Mouse (Mus musculus) spleen, adult 18-20 months (tissue): ENCODE measurements around the gene Serpina9.

Experiments
- DNase-seq, 2 experiments: peaks; one replicate each; pipeline ENCODE4 v3.0.0; 2022; ENCODE audit warnings: mixed read lengths in 2 of 2

Serpina9 gene

DNA sequence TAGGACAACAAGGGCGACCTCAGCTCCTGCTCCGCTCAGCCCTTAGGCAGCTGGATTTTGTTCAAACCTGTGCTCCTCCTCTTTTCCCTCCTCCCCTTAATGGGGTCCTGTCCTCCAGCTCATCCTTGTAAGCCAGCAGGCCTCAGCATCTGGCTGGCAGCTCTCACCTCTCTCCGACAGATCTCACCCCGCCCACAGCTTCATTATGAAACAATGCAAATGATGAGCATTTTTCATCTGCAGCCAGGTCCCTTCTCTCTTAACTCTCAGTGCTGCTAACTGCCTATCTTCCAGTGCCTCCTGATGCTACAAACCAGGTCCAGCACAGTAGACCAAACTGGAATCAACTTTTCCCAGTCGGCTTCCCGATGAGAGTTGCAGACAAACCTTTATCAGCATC, at the start of gene Serpina9:
Serpina9 (minus strand) TSS at position 136 of the 400 bp plus-strand sequence.
- no peak for DNase-seq

DNA sequence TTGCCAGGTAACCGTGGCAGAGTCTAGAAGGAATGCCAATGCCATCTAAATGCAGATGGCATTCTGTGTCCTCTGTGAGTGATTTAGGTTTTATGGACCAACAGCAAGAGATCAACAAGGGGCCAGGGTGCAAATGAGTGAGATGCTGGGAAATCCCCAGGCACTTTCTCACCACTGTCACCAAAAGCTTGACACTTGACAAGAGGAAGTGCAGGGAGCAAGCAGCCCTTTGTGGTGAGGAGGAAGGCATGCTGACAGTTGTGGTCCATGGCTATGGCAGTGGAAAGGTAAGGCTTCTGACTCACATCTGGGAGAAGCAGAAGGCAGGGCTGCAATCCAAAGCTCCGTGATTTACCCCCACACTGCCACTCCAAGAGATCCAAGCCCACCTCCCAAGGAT, 48.3 kb upstream of the Serpina9 start:
- DNase-seq = peak in 1 of 2 experiments; percentile 12

DNA sequence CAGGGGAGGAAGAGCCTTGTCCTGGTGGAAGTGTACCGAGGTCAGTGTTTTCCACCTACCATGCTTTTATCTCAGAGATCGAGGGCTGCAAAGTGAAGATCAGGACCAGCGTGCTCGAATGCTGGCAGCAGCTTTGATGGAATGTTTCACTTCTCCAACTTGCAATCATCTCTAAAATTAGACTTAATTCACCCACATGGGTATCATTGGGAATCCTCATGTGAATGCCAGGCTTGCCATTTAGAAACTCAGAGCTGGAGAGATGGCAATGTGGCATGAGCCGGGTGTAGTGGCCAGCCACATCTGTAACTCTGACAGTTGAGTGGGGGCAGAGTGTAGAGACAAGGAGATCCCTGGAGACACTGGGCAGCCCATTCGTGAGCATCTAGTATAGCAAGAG, 46.6 kb upstream of the Serpina9 start:
- no peak for DNase-seq

DNA sequence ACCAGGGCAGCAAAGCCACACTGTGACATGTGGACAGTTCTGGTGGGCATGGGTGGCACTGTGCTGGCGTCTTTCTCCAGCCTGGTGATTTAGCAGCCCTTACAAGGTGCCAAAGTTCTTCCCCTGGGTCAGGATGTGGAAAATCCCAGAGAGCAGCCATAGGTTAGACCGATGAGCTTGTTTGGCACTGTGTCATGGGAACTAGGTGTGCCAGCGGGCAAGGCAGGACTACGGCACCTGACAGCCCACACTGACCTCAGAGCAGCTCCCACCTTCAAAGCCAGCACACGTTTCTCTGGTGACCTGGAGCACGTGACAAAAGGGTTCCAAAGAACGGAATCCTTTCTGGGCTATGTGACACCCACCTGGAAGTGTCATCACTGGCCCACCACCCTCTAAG, 44.0 kb upstream of the Serpina9 start:
- no peak for DNase-seq

DNA sequence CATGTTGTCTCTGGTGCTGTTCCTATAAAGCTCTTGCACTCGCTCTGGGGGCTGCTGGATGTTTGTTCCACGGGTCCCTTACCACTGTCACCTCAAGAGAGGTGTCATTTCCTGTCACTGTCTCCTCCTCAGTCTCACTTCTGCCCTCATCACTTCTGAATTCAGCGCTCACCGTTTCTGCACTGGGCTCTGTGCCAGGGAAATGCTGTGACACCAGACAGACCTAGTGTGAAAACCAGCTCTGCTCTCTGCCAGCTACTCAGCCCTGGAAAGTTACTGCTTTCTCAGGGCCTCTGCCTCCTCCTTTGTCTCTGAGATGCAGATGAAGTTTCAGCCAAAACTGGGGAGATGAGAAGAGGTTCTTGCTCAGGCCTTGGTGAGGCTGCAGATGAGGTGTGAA, 43.5 kb upstream of the Serpina9 start:
- peak; percentile 35 to 54 for DNase-seq

DNA sequence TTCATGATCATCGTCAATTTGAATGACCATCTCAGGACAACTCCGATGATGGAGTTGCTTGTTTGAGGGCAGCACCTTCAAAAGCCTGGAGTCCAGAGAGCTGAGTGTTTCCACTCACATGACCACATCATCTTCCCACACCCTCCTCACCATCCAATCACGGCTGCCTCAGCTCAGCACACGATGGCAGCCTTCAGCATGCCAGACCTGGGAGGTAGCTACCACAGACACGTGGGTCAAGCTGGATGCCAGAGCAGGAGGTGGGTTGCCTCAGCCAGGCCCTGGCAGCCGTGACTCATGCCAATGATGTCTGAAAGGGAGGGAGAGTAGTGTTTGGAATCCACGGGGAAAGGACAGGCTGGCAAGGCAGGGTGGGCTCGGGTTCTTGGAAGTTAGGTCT, 42.2 kb upstream of the Serpina9 start:
- DNase-seq = no peak

DNA sequence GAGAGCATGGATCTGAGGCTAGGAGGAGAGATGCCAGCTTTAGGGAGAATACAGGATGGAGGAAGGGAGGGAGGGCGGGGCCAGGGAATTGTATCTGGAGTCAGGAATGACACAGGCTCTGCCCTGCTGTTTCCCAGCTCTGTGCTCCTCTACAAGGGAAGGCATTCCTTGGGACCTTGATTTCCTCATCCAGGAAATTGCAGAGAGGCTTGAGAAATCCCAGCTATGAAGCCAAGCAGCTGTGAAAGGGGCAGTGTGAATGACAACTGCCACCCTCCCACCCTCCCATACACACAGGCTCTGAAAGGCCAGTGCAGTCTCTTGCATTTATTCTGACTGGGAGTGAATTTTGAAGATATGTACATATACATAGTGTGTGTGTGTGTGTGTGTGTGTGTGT, 40.4 kb upstream of the Serpina9 start:
- DNase-seq = no peak

DNA sequence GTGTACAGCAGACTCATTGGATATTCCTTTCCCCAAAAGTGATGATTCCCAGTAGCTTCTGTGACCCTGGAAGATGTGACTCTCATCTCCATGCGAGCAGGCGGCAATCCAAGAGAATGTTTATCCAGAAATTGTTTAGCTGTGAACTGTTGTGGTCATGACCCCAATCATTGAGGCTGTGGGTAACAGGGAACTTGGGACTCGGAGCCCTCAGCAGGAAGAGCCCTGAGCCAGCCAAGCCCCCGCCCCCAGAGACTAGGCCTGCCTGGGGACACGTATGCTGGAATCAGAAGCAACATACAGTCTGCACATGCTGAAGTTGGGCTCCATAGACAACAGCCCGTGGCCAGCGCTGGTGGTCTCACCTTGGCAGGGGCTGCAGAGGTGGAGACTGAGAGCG, 32.2 kb upstream of the Serpina9 start:
- no peak for DNase-seq

DNA sequence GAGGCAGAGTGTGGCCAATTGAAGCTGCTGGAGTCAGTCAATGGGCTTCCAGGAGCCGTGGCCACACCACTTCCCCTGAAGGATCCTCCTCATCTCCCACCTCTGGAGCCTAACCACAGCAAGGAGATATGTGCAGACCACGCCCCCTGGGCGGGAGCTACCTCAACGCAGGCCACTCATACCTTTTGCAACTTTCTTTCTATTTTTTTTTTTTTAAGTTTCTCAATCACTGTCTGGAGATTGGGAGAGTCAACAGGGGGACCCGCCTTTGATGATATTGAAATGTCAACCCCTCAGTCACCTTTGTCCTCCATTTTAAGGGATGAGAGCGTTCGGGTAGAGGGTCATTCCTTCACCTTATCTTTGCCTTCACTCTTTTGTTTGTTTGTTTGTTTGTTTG, 30.8 kb upstream of the Serpina9 start, which contains the start of gene Serpina12:
Serpina12 (minus strand) TSS at position 101 of the 400 bp plus-strand sequence.
- DNase-seq = no peak

DNA sequence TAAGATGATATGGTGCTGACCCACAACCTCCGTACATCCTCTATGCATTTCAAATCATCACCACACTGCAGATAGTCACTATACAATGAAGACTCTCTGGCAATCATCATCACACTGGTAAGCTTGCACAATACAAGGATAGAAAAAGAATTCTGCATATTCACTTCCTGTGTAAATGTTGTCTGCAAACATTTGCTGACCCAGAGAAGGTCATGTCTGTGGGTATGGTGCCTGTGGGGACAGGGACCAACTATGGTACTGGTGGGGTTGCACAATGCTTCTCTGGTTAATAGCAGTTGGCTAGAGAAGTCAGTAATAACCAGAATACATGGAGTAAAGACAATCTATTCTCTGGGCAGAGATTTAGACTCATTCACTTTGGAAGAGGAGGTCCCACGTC, 29.2 kb upstream of the Serpina9 start:
- no peak for DNase-seq

DNA sequence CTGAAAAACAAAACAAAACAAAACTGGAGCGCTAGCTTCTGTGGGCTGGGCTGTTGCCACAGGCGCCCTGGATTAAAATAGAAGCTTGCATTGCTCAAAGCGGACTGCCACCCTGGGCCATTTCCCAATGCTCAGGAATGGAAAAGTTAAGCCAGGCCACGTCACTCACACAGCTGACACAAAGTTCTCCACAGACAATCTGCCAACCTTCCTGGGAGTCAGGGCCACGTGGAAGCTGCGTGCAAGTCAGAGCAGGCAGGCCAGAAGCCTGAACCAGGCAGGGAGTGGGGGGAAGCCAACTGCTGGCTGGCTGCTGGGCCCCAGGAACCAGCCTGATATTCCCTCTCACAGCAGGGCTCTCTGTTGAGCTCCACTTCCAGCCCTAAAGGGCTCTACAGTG, 27.8 kb upstream of the Serpina9 start:
- DNase-seq = no peak

DNA sequence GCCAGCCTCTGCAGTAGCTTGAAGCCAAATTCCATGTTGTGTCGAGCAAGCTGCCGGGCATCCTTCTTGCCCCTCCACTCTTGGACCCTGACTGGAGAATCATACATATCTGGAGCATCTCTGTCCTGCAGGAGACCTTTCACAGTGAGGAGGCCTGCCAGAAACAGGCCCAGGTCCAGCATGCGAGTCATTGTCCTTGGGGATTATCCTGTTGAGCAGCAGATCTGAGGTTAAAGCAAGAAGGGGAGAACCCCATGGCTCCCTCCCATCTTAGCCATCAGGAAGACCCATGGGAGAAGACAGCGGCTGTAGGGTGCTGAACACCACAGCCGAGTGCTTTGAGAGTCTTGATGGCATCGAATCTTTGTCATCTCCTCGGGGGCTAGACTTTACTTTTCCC, 24.6 kb upstream of the Serpina9 start:
- no peak for DNase-seq

DNA sequence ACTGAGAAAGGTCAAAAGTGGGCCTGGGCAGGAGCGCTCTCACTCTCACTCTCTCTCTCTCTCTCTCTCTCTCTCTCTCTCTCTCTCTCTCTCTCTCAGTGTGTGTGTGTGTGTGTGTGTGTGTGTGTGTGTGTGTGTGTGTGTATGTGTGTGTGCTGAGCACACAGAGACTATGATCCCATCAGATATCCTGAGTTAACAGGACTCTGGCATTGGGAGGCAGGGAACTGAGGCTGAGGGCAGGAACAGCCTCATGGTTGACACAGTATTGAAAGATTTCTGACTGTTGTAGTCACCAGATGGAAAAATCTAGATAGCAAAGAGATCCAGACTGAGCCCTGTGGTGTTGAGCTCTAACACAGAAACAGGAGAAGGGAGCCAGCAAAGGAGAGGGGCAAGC, 20.2 kb upstream of the Serpina9 start:
- no peak for DNase-seq

DNA sequence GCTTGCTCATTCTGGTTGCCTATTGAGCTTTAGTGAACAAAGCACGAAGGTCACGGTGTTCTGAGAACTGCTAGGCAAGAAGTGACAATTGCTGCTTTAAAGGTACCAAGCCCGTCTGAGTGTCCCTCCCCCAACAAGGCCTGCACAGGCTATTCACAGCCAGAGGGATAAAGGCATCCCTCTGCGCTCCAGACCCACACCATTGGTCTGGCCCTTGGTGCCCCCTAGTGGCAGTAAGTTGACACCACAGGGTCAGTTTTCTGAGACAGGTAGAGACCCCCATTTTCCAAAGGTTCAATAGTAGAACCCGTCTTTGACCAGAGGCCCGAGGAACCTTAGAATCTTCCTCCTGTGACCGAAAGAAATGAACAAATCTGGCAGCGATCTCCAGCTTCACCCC, 16.4 kb upstream of the Serpina9 start:
- peak in 1 of 2 experiments; percentile 20 for DNase-seq

DNA sequence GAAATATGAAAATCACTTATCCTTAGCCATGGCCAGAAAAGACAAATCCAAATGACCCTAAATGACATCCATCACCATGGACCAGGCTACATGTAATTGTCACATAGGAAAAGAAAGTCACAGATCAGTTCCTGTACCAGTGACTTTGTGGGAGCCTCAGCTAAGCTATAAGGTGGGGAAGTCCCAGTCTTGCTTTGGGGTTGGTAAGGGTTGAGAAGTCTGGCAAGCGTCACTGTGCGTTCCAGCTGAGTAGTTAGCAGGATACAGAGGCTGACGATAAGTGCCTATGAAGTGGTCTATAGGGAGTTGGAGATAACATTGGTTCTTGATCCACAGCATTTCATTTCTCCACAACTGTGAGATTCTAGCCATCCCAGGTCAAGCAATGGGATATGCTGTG, 1.7 kb upstream of the Serpina9 start:
- no peak for DNase-seq

DNA sequence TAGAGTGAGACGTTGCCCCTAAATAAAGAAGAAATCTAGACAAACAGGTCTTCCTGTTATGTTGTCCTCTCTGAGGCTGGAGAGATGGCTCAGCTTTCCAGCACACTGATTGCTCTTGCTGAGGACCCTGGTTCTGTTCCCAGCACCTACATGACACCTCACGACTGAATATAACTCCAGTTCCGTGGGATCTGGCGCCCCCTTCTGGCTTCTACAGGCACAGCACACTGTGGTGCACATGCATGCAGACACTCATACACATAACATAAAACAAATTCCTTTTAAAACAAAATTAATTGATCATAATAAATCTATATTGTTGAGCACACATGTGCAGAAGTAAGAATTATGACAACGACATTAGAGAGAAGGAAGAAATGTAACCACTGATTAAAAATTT, 8.9 kb downstream of the Serpina9 start:
- no peak for DNase-seq

DNA sequence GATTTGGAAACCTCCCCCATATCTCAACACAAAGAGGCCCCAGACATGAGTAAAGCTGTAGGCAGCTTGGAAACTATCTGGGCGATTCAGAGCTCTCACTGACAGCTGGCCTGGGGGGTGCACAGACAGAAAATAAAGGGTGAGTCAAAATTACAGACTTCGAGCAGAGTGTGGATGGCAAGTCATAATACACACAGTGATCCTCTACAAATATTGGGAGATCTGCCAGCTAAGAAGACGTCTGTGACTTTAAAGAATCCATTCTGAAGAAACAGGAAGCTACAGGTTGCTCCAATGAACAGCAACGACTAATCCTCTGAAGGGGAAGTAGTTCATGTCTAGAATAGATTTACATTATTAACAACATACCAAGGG, 10.3 kb downstream of the Serpina9 start:
- no peak for DNase-seq

DNA sequence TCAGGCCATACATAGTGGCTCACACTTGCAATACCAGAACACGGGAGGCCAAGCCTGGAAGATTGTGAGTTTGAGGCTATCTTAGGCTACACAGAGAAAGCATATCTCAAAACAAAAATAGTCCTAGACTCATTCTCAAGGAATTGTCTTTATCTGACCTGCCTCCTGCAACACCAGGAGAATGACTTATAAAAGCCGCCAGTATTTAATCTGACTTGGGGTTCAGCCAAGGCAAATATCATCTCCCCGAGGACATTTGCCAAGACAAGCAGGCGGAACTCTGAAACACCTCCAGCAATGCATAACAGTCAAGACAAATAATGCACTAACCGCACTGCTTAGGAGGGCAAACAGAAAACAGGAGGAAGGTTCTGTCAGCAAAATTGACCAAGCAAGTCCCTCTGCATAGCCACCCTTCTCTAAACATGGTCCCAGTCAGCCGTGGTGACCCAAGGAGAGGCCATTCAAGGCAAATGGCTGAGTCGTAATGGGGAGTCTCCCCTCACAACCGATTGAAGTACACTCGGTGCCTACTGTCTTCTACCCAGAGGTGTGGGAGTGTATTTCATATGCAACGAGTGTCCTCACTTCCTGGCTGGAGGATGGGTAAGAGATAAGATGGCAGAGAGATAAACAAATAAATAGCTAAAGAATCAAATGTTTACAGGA, 10.9 kb downstream of the Serpina9 start:
- no peak for DNase-seq

DNA sequence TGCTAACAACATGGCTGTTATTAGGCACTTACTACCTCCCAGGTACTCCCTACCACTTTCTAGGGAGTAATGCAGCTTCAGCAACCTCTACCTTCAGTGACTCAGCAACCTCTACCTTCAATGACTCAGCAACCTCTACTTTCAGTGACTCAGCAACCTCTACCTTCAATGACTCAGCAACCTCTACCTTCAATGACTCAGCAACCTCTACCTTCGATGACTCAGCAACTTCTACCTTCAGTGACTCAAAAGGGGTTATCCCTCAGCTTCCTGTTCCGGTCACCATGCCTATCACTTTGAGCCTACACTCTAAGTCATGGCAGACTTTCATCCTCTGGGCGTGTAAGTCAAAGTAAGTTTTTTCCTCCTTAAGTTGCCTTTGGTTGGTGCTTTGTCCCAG, 13.0 kb downstream of the Serpina9 start:
- DNase-seq = no peak

DNA sequence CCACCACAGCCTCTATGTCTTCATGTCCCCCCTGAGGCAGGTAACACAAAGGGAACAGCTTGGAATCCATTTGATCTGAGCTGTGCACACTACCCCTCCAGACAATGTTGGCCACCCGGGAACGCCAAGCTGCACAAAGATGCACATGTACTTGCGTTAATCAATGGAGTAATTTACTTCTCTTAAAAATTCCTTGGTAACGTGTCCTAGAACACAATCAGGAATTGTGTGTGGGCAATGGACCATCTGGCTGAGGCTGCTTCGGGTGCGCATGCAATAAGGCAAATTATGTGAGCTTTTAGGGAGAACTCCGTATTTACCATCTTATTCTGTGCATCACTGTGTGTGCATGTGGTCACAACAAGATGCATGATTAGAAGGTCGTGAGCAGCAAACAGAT, 13.9 kb downstream of the Serpina9 start:
- DNase-seq = no peak

DNA sequence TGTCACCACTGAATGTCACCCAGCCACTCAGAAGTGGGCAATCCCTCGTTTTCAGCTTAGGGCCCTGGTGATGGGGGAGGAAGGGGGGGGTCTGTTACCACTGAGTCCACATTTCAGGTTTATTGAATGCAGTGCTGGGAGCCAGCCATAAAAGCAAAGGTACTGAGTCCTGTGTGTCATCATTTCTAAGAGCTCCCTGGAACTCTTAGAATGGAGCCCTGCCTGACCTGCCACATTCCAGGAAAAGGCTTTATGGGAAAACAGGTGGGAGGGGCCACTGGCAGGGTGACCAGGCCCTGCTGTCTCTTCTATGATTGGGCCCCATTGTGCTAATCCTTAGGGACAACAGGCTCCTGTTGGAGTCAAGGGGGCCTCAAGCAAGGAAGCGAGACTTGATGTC, 17.0 kb downstream of the Serpina9 start:
- DNase-seq = no peak

DNA sequence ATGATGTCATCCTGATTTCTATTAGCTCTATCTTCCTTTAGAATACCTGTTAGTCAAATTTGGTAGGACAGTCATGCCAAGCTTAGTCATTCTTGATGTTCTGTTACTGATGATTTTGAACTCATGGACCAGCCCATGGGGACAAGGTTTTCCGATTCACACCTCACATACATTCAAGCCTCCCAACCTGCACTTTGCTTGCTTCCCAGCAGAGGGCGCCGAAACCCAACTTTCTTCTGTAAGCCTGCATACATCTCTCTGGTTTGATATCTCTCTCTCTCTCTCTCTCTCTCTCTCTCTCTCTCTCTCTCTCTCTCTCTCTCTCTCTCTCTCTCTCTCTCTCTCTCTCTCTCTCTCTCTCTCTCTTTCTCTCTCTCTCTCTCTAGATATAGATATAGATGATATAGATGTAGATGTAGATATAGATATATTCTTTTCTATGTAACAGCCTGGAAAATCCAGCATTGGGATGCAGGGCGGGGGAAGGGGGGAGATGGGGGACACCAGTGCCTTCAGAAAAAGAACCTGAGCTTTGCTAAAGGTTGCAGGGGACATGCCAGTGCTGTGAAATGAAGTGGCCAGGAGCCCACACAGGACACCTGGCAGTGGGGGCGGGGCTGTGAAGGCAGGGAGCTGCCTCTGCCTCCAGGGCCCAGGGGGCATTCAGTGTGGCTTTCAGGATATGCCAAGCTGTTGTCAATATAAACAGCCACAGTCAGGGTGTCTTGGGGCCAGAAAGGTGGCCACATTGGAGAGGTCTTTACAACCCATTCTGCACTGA, 18.1 kb downstream of the Serpina9 start:
- DNase-seq = peak; percentile 22 to 61

DNA sequence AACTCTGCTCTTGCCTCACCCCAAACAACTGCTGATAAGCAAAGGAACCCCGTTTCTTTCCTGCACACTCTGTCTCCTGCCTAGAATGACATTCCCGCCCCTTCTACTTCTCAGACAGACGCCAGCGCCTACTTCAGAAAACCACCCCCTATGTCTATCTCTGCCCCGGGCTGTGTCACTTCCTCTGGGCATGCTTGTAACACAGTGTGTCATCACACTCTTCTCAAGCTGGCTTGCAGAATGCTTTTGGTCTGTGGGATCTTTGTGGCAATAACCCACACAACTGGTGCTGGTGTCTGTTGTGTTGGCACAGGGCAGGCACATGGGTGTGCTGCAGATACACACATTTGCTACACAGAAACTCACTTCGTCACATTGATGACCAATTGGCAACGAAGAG, 20.6 kb downstream of the Serpina9 start:
- no peak for DNase-seq

DNA sequence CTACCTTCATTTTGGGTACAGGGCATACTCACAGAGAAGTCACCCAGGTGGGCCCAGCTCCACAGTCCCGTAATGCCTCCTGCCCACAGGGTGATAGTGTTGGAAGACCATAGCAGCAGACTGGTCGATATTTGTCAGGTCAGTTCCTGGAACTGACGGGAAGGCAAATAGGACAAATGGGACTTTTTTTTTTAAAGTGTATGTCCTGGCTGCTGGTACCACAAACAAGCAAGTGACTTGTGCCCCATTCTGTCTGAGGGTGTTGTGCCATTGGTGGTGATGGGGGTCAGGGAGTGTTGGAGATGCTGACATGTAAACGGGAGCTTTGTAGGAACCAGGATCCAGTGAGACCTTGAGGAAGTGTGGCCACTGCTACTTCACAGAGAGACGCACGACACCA, 23.7 kb downstream of the Serpina9 start, which contains the start of gene Serpina11:
Serpina11 (minus strand) TSS at position 101 of the 400 bp plus-strand sequence.
- no peak for DNase-seq

DNA sequence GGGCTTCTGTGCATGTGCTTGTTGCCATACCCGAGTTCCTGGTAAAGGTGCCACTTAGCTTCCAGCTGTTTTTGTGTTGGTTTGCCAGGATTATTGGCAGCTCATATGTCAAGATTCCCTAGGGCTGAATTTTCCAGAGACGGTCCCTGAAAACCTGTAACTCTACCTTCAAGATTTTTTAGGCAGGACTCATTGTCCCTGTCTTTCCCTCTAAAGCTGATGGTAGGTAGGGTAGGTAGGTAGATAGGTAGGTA, 24.1 kb downstream of the Serpina9 start:
- DNase-seq = no peak
